24 mouse cellular contexts compared by ENCODE assay signal in genomic region chr3:145674815-145675214, GRCm38 (mm10). TPM values are rescaled to one million over a fixed set of nuclear protein-coding genes. Genes with fewer than 3 reads are reported as not detected.
A peak's percentile ranks its signal among the peaks of the same experiment; 100 is the strongest.
DNase-seq lines count a peak whose midpoint lies in the region; ATAC-seq and TF ChIP-seq lines count a peak whose summit lies in the region.
"Had no signal": no experiment of that assay in that cellular context is flagged by ENCODE, and none has a peak within 500 bp of the region (broad histone marks: within the 10 kb centered on the region; RNA-seq: fewer than 3 reads in every experiment).

No protein-coding gene starts in this region.

- no peak for ATAC-seq in heart, embryonic 12.5 days (ENCODE audit: insufficient number of reproducible peaks, low FRiP score)
- ATAC-seq in heart, embryonic 14.5 days (ENCODE audit: insufficient number of reproducible peaks, insufficient read depth, low FRiP score, low read depth): no peak
- ATAC-seq in heart, postnatal 0 days (ENCODE audit: insufficient read depth, low read depth): peak; percentile 75
- ATAC-seq: activated CD4-positive, CD25-positive, alpha-beta regulatory T cell, adult 4 months; forebrain, embryonic 14.5 days; hindbrain, embryonic 16.5 days; inflammation-experienced regulatory T-cells, adult 6 months; intestine, postnatal 0 days; Patski had no signal

- peaks cover 15% of the 10 kb centered on the region for H3K4me1 ChIP-seq in heart, embryonic 12.5 days (replicated peaks)
- peaks cover 2 to 11% of the 10 kb centered on the region in 2 experiments for H3K4me1 ChIP-seq in heart, embryonic 14.5 days (ENCODE audit: control insufficient read depth in 2 of 2, insufficient read depth in 2 of 2, low read length in 2 of 2)
- H3K4me1 ChIP-seq in heart, postnatal 0 days (ENCODE audit: control insufficient read depth, insufficient read depth): peaks cover 21% of the 10 kb centered on the region
- H3K4me1 ChIP-seq: forebrain, embryonic 10.5 days; hindbrain, embryonic 12.5 days had no signal

- peaks cover 5% of the 10 kb centered on the region; the same call in 1 of the 2 replicates for H3K36me3 ChIP-seq in heart, embryonic 12.5 days
- H3K36me3 ChIP-seq in heart, embryonic 14.5 days (ENCODE audit: control insufficient read depth, insufficient read depth, low read length): peaks cover 3% of the 10 kb centered on the region; the same call in 1 of the 2 replicates
- no peaks in the 10 kb centered on the region for H3K36me3 ChIP-seq in heart, postnatal 0 days (replicated peaks; ENCODE audit: control insufficient read depth, insufficient read depth, low read length)
- H3K36me3 ChIP-seq: embryonic facial prominence, embryonic 10.5 days; forebrain, embryonic 10.5 days; hindbrain, embryonic 12.5 days had no signal

- peak overlapping the region; percentile 31; the same call in 1 of the 2 replicates for H3K4me2 ChIP-seq in heart, embryonic 12.5 days
- H3K4me2 ChIP-seq in heart, embryonic 14.5 days (ENCODE audit: low read length): peak overlapping the region; percentile 35
- H3K4me2 ChIP-seq in heart, postnatal 0 days (ENCODE audit: low read depth, low read length): peak overlapping the region; percentile 18; the same call in 1 of the 2 replicates
- H3K4me2 ChIP-seq: hindbrain, embryonic 12.5 days had no signal

- no peak overlapping the region for H3K9ac ChIP-seq in heart, embryonic 12.5 days
- no peak overlapping the region for H3K9ac ChIP-seq in heart, embryonic 14.5 days (ENCODE audit: low read length)
- H3K9ac ChIP-seq in heart, postnatal 0 days (replicated peaks; ENCODE audit: low read depth, low read length): no peak overlapping the region
- H3K9ac ChIP-seq: hindbrain, embryonic 12.5 days had no signal

- peak; percentile 24 to 39 for DNase-seq in heart, adult 18-20 months
- DNase-seq in heart, postnatal 14 days: no peak
- DNase-seq in heart, adult 8-10 months (ENCODE audit: low spot score): no peak
- DNase-seq in heart, postnatal 0 days (ENCODE audit: low spot score): peak; percentile 52
- DNase-seq in retina, postnatal 1 day: no peak
- no peak for DNase-seq in adrenal gland, adult 2 months
- DNase-seq: adrenal gland, postnatal 25 days; cerebellum, adult 2 months; cerebellum, postnatal 10 days; gastrocnemius, postnatal 36 days; kidney, adult 8-10 months had no signal

- no peak overlapping the region for H3K4me3 ChIP-seq in heart, embryonic 12.5 days
- no peak overlapping the region for H3K4me3 ChIP-seq in heart, embryonic 14.5 days (ENCODE audit: control insufficient read depth in 1 of 2, insufficient read depth in 1 of 2, low read depth in 1 of 2, low read length in 2 of 2)
- H3K4me3 ChIP-seq in heart, postnatal 0 days (ENCODE audit: low read depth, low read length): no peak overlapping the region
- H3K4me3 ChIP-seq: embryonic facial prominence, embryonic 10.5 days; erythroblast, embryonic 14.5 days; forebrain, embryonic 10.5 days; hindbrain, embryonic 12.5 days had no signal

- no peaks in the 10 kb centered on the region for H3K27me3 ChIP-seq in heart, embryonic 12.5 days (replicated peaks)
- H3K27me3 ChIP-seq in heart, embryonic 14.5 days (ENCODE audit: control insufficient read depth, insufficient read depth, low read length): no peaks in the 10 kb centered on the region
- no peaks in the 10 kb centered on the region for H3K27me3 ChIP-seq in heart, postnatal 0 days (ENCODE audit: control insufficient read depth, insufficient read depth, low read length)
- H3K27me3 ChIP-seq: CH12.LX; hindbrain, embryonic 12.5 days; Patski had no signal

- H3K27ac ChIP-seq in heart, embryonic 12.5 days (ENCODE audit: poor library complexity, severe bottlenecking): peak overlapping the region; percentile 75
- peak overlapping the region; percentile 46 to 50 for H3K27ac ChIP-seq in heart, embryonic 14.5 days (replicated peaks in 1 of 2; ENCODE audit: control insufficient read depth in 1 of 2, insufficient read depth in 1 of 2, low read depth in 2 of 2, low read length in 2 of 2)
- peak overlapping the region; percentile 56 for H3K27ac ChIP-seq in heart, postnatal 0 days (ENCODE audit: low read depth)
- H3K27ac ChIP-seq: embryonic facial prominence, embryonic 10.5 days; forebrain, embryonic 10.5 days; hindbrain, embryonic 12.5 days had no signal

- no peak for TF ChIP-seq EP300 in heart, postnatal 0 days (IDR thresholded peaks at IDR 0.05; ENCODE audit: low read depth)

- no peaks in the 10 kb centered on the region for H3K9me3 ChIP-seq in heart, embryonic 12.5 days (replicated peaks)
- no peaks in the 10 kb centered on the region for H3K9me3 ChIP-seq in heart, embryonic 14.5 days (ENCODE audit: control insufficient read depth, low read length)
- H3K9me3 ChIP-seq in heart, postnatal 0 days (replicated peaks; ENCODE audit: control insufficient read depth, low read length): no peaks in the 10 kb centered on the region
- H3K9me3 ChIP-seq: embryonic facial prominence, embryonic 10.5 days; forebrain, embryonic 10.5 days; hindbrain, embryonic 12.5 days had no signal

- 27% methylated on average over 2 of the region's 2 CpGs for WGBS in heart, embryonic 12.5 days
- WGBS in heart, embryonic 14.5 days: 22% methylated on average over 2 of the region's 2 CpGs
- 18% methylated on average over 2 of the region's 2 CpGs for WGBS in heart, postnatal 0 days

- TF ChIP-seq CTCF in heart, postnatal 0 days (IDR thresholded peaks at IDR 0.05; ENCODE audit: low read depth): no peak

- intact Hi-C loops in heart, postnatal 14 days (cut with DNase I): no loop called here

RNA-seq across cellular contexts. Expression of gene Ccn1, which starts 25.0 kb away (rescaled TPM):
- 10 to 100 TPM; 77.5 to 83.7 TPM for total RNA-seq in heart, adult 18-20 months (2021)
- total RNA-seq in heart, postnatal 14 days (2021): 10 to 100 TPM; 29.1 to 29.7 TPM
- 93.5 and 100 TPM in 2 replicates for polyA plus RNA-seq in heart, embryonic 12.5 days (2016; fragmentation: Nextera tagmentation; extraction: Ambion mirVana)
- total RNA-seq in heart, adult 8-10 months (2022): 10 to 100 TPM; 53.0 to 86.1 (median 71.0) TPM
- polyA plus RNA-seq in heart, embryonic 14.5 days (2014; fragmentation: Nextera tagmentation; extraction: Ambion mirVana): 29.4 and 42.7 TPM in 2 replicates
- total RNA-seq in heart, postnatal 0 days (2014; rRNA removed; ENCODE audit: low replicate concordance): 91.1 and 92.3 TPM in 2 replicates
- 31.3 and 34.0 TPM in 2 replicates for polyA plus RNA-seq in heart, postnatal 0 days (2015; fragmentation: Nextera tagmentation; extraction: Ambion mirVana)
- total RNA-seq in adrenal gland, adult 2 months (2021): 10 to 100 TPM; 13.5 to 24.3 TPM
- polyA plus RNA-seq in adrenal gland, adult 2 months (2012; rRNA removed): 12.4 and 14.7 TPM in 2 replicates
- total RNA-seq: CH12.LX had no signal
- polyA plus RNA-seq: activated CD4-positive, CD25-positive, alpha-beta regulatory T cell, adult 4 months; inflammation-experienced regulatory T-cells, adult 6 months had no signal

Comparison
In these comparisons a context has a peak if more than half of its experiments do, and no peak if none do; other contexts are left out.
1. DNase-seq: peak in heart, adult 18-20 months (2 of 2) and heart, postnatal 0 days (single experiment); none in heart, postnatal 14 days (0 of 2), heart, adult 8-10 months (single experiment), retina, postnatal 1 day (single experiment) and adrenal gland, adult 2 months (single experiment).
2. Peak in every context shown above with its lines, with median percentiles within 50 percentile points of each other: H3K27ac ChIP-seq and H3K4me2 ChIP-seq.